Mouse (Mus musculus) midbrain, embryonic 12.5 days (tissue): Measurements from ENCODE around the gene Fgfr2. TPM values are rescaled to one million over a fixed set of nuclear protein-coding genes. Genes with fewer than 3 reads are reported as not detected.
"Not testable (repeated sequence)": the region's sequence is repeated elsewhere in the genome, so short reads cannot be mapped to it uniquely, and the experiment has no call there.

Source experiments
- ATAC-seq: fragments of 200-750 bp; cut with Nextera tagmentation; 2 replicates; pipeline ENCODE4 v1.8.0; 2017; ENCODE audit warnings: low read depth, moderate TSS enrichment, moderate library complexity; ENCODE audit not compliant: low FRiP score
- H3K27ac ChIP-seq: fragments of 300-500 bp; sonication (generic); replicated peaks from 2 replicates; pipeline ENCODE4 v1.5.1; 2016; ENCODE audit warnings: mild to moderate bottlenecking
- H3K27me3 ChIP-seq: fragments of 300-500 bp; sonication (generic); 2 replicates; pipeline ENCODE4 v1.6.1; 2016; ENCODE audit warnings: mild to moderate bottlenecking
- H3K36me3 ChIP-seq: fragments of 300-500 bp; sonication (generic); 2 replicates; pipeline ENCODE4 v1.6.1; 2016
- H3K4me1 ChIP-seq: fragments of 300-500 bp; sonication (generic); 2 replicates; pipeline ENCODE4 v1.6.1; 2016
- H3K4me2 ChIP-seq: fragments of 300-500 bp; sonication (generic); replicated peaks from 2 replicates; pipeline ENCODE4 v1.6.1; 2016; ENCODE audit warnings: mild to moderate bottlenecking, moderate library complexity
- H3K4me3 ChIP-seq: fragments of 300-500 bp; sonication (generic); 2 replicates; pipeline ENCODE4 v1.5.1; 2016; ENCODE audit warnings: mild to moderate bottlenecking
- H3K9ac ChIP-seq: fragments of 300-500 bp; sonication (generic); replicated peaks from 2 replicates; pipeline ENCODE4 v1.6.1; 2016; ENCODE audit warnings: mild to moderate bottlenecking, moderate library complexity
- H3K9me3 ChIP-seq: fragments of 300-500 bp; sonication (generic); 2 replicates; pipeline ENCODE4 v1.6.1; 2016; ENCODE audit warnings: mild to moderate bottlenecking
- WGBS: fragments of 180-500 bp; shearing (Covaris S2); methylation state at CpG from one replicate; pipeline ENCODE4 v1.1.7; 2016; 5-methylcytosine and 5-hydroxymethylcytosine counted together
- polyA plus RNA-seq: library from polyadenylated mRNA; unstranded; fragments of >200 nt; fragmentation: Nextera tagmentation; extraction: Ambion mirVana; gene quantifications from 2 replicates; pipeline ENCODE4 v1.2.1, GENCODE M21; 2016

Gene Fgfr2
- polyA plus RNA-seq, 1 experiment from 2014 or later, result 96.5 TPM

DNA sequence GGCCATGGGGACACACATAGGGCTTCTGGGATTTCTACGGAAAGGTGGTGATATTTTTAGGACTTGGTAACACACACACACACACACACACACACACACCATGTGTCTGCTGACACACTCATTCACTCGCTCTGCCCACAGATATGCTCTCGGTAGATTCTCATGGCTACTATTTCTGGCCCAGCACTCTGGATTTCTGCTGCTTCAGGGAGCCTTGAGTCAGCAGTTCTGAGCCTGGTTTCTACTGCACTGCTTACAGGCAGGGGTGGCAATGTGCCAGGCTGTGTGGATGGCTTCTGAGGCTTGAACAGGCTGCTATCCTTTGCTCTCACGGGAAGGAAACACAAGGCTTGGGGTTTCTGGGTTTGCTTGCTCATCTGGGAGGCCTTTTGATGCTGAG lies 2441.4 kb downstream of the Fgfr2 start:
- Histone ChIP-seq H3K9ac (no peak overlapping the region), H3K27ac (no peak overlapping the region), H3K4me3 (no peak overlapping the region), H3K4me1 (peaks cover 17% of the 10 kb centered on the region), H3K9me3 (no peaks in the 10 kb centered on the region), H3K27me3 (no peaks in the 10 kb centered on the region), H3K36me3 (no peaks in the 10 kb centered on the region), H3K4me2 (no peak overlapping the region)
- WGBS, result 77% methylated on average over 4 of the region's 4 CpGs
- no peak for ATAC-seq

GRCm38 (mm10) chr7:130678414-130678813 lies 2444.7 kb downstream of the Fgfr2 start:
- peaks cover 24% of the 10 kb centered on the region for H3K4me1 ChIP-seq
- no peak overlapping the region for H3K4me2 ChIP-seq
- 92% methylated on average over 6 of the region's 6 CpGs for WGBS
- peaks cover 4% of the 10 kb centered on the region; the same call in 1 of the 2 replicates for H3K36me3 ChIP-seq
- no peaks in the 10 kb centered on the region for H3K27me3 ChIP-seq
- H3K4me3 ChIP-seq, result no peak overlapping the region
- ATAC-seq, result no peak
- no peaks in the 10 kb centered on the region for H3K9me3 ChIP-seq
- no peak overlapping the region for H3K9ac ChIP-seq
- peak overlapping the region; percentile 60 for H3K27ac ChIP-seq

DNA sequence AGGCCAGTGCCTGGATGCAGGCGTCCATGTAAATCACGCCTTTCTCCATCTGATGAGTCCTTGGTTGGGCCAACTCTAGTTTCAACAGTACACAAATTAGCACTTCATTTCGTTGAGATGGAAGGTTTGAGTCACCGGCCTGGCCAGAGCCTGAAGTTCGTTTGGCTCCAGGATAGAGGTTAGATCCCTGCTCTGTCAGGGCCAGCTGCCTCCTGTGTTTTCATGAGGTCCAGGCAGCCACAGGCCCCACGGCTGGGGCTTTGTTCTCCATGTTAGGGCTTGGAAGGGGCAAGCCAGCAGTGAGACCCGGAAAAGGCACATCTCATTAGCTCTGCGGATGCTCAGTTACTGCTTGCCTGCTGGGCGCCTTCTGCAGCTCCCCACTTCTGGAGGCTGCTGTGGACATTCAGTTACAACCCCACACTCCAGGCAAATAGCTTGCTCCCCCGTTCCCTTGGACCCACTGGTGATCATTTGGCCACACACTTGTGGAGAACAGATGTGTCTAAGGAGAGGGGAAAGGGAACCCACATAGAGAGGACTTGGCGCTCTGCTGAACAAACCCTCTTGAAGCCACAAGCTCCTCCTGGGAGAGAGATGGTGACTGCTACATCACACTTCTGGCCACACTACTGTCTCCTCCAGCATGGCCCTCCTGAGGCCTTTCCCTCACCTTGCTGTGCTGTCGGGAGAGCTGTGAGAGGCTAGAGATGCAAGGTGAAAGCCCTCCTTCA lies 2445.4 kb downstream of the Fgfr2 start:
- H3K27ac ChIP-seq, result peak overlapping the region; percentile 60
- H3K36me3 ChIP-seq, result peaks cover 4% of the 10 kb centered on the region; the same call in 1 of the 2 replicates
- H3K27me3 ChIP-seq, result no peaks in the 10 kb centered on the region
- H3K4me2 ChIP-seq, result no peak overlapping the region
- H3K4me3 ChIP-seq, result no peak overlapping the region
- WGBS, result 72% methylated on average over 12 of the region's 12 CpGs
- H3K9me3 ChIP-seq, result no peaks in the 10 kb centered on the region
- peak; percentile 42 for ATAC-seq
- H3K4me1 ChIP-seq, result peaks cover 24% of the 10 kb centered on the region
- H3K9ac ChIP-seq, result no peak overlapping the region

DNA sequence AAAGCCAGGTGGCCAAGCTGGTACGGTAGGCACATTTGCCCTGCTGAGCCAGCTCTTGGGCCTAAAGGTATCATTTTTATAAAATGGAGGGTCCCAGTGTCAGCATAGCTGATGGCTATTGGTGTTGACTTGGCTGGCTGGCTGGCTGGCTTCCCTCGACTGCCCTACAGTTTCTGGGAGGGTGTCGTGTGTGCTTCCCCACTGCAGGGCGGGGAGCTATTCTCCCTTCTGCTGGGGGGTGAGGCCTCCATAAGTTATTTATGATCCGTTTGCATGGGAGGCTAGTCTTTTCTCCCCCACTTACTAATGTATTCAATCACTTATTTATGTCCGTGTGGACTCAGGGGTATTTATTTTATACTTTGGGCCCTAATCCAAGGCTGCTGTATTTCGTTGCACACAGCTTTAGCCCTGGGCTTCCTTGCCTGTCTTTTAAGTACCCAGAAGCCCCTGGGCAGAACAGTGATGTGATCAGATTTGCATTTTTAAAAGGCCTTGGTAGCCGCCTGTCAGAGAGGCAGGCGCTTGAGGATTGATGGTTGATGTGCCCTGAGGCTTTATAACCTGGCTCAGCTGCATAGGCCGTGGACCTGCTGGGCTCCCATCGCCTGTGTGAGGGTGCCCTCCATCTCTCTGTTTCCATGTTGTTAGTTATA lies 2446.1 kb downstream of the Fgfr2 start:
- Histone ChIP-seq H3K9me3 (no peaks in the 10 kb centered on the region), H3K4me2 (no peak overlapping the region), H3K27me3 (no peaks in the 10 kb centered on the region), H3K36me3 (peaks cover 4% of the 10 kb centered on the region; the same call in 1 of the 2 replicates), H3K9ac (no peak overlapping the region), H3K4me3 (no peak overlapping the region), H3K27ac (peak overlapping the region; percentile 60), H3K4me1 (peaks cover 20% of the 10 kb centered on the region)
- ATAC-seq, result peak; percentile 76
- WGBS, result 65% methylated on average over 11 of the region's 11 CpGs

DNA sequence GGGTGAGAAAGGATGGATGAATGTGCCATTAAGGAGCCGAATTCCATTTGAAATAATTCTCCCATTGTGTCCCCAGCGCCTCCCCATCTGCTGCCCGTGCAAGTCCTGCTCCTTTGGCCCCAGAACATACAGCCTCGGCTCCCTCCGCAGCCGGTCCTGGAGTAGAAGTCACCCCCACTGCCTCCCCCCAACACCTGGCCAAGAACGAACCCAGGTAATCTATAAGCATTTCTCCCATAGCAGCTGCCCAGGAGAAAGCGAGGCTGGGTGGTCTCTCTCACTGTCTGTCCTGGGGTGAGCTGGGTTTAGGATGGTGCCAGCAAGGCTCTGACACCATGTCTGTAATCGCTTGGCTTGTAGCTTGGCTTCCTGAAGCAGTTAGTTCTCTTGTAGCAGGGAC lies 2448.6 kb downstream of the Fgfr2 start:
- 71% methylated on average over 9 of the region's 9 CpGs for WGBS
- H3K4me3 ChIP-seq, result no peak overlapping the region
- no peak overlapping the region for H3K4me2 ChIP-seq
- no peak for ATAC-seq
- H3K27ac ChIP-seq, result no peak overlapping the region
- H3K9ac ChIP-seq, result no peak overlapping the region
- no peaks in the 10 kb centered on the region for H3K27me3 ChIP-seq
- no peaks in the 10 kb centered on the region for H3K9me3 ChIP-seq
- peaks cover 35% of the 10 kb centered on the region for H3K4me1 ChIP-seq
- H3K36me3 ChIP-seq, result peaks cover 4% of the 10 kb centered on the region; the same call in 1 of the 2 replicates

DNA sequence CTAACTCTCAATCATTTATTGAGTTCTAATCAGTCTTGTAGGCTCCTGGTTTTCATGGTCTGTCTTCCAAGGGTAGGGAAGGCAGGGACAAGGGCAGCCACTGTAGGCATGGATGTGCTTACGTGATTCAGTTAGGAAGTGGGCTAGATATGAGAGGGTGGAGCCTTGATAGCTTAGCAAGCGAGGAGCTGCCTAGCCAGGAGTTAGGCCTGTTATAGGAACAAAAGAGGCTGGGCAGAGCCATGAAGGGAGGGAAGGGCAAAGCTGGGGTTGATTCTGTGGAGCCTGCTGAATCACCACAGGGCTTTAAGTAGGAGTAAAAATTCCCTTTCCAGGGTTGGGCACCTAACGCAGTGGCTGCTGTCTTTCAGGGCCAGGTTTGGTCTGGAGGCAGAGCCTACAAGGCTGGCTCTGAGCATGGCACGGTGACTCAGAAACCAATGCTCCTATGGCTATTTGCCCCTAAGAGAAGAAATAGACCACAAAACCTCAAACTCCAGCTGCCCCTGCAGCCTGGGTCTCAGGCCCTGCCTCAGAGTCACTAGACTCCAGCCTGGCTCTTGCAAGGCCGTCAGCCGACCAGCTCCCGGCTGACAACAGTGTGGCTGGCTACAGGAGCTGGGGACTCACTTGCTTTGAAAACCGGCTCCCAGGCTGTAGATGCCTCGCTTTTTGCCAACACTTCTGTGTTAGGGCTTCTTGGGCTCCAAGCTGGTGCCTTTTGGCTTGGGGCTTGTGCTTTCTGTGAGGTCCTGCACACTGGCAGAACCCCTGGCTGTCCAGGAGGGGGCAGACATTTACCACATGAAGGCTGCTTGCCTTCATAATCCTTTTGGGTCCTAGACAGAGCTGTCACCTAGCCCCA lies 2449.7 kb downstream of the Fgfr2 start:
- H3K4me1 ChIP-seq, result peaks cover 46% of the 10 kb centered on the region

GRCm38 (mm10) chr7:130671301-130671700 lies 2451.8 kb downstream of the Fgfr2 start:
- no peak overlapping the region; the same call in 1 of the 2 replicates for H3K27ac ChIP-seq
- no peak for ATAC-seq
- WGBS, result 71% methylated on average over 6 of the region's 6 CpGs
- peaks cover 4% of the 10 kb centered on the region; the same call in 1 of the 2 replicates for H3K36me3 ChIP-seq
- H3K4me1 ChIP-seq, result peaks cover 36% of the 10 kb centered on the region
- H3K9ac ChIP-seq, result no peak overlapping the region
- H3K9me3 ChIP-seq, result no peaks in the 10 kb centered on the region
- H3K4me2 ChIP-seq, result no peak overlapping the region
- H3K4me3 ChIP-seq, result no peak overlapping the region
- H3K27me3 ChIP-seq, result no peaks in the 10 kb centered on the region

More for the DNA sequence above, 2449.7 kb downstream of the Fgfr2 start:
- no peak overlapping the region for H3K9ac ChIP-seq
- no peaks in the 10 kb centered on the region for H3K27me3 ChIP-seq
- peaks cover 4% of the 10 kb centered on the region; the same call in 1 of the 2 replicates for H3K36me3 ChIP-seq
- 63% methylated on average over 9 of the region's 9 CpGs for WGBS
- ATAC-seq, result peak; percentile 36; the same call in 1 of the 2 replicates
- peak overlapping the region; percentile 7; the same call in 1 of the 2 replicates for H3K27ac ChIP-seq
- no peaks in the 10 kb centered on the region for H3K9me3 ChIP-seq
- H3K4me2 ChIP-seq, result no peak overlapping the region
- H3K4me3 ChIP-seq, result no peak overlapping the region

DNA sequence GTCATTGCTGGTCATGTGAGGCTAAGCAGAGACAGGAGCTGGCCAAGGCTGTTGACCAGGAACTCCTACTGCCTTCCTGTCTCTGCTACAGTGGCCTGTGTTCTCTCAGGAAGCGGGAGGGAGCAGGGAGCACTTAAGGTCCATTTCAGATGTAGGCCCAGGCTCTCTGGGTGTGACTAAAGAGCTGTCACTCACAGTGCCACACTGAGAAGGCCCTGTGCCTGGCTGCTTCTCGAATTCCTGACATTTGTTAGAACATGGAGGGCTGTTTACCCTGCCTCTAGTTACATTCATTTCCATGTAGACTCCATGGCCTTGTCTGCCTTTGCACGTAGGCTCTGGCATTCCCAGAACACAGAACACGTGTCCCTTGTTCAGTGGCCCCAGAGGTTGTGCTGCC lies 2452.8 kb downstream of the Fgfr2 start:
- WGBS, result 72% methylated on average over 4 of the region's 4 CpGs

GRCm38 (mm10) chr7:130669370-130669881 lies 2453.7 kb downstream of the Fgfr2 start:
- WGBS, result 64% methylated on average over 8 of the region's 8 CpGs
- Histone ChIP-seq H3K36me3 (0 out of 2 replicates have a peak, but pooled peaks cover 3% of the 10 kb centered on the region), H3K27ac (peak overlapping the region; percentile 84), H3K9me3 (0 out of 2 replicates have a peak, but pooled peaks cover 7% of the 10 kb centered on the region), H3K4me1 (peaks cover 33% of the 10 kb centered on the region), H3K4me3 (no peak overlapping the region), H3K4me2 (no peak overlapping the region), H3K27me3 (no peaks in the 10 kb centered on the region), H3K9ac (no peak overlapping the region)
- ATAC-seq, result peak; percentile 41; the same call in 1 of the 2 replicates

More for the DNA sequence above, 2452.8 kb downstream of the Fgfr2 start:
- peak overlapping the region; percentile 44; the same call in 1 of the 2 replicates for H3K27ac ChIP-seq
- H3K4me1 ChIP-seq, result peaks cover 36% of the 10 kb centered on the region
- H3K9ac ChIP-seq, result no peak overlapping the region
- no peaks in the 10 kb centered on the region for H3K9me3 ChIP-seq
- ATAC-seq, result no peak
- H3K36me3 ChIP-seq, result peaks cover 2% of the 10 kb centered on the region; the same call in 1 of the 2 replicates
- no peak overlapping the region for H3K4me3 ChIP-seq
- H3K4me2 ChIP-seq, result no peak overlapping the region
- no peaks in the 10 kb centered on the region for H3K27me3 ChIP-seq

- Histone ChIP-seq H3K4me2 (no peak overlapping the region), H3K36me3 (peaks cover 8% of the 10 kb centered on the region; the same call in 1 of the 2 replicates), H3K9me3 (0 out of 2 replicates have a peak, but pooled peaks cover 8% of the 10 kb centered on the region), H3K4me1 (peaks cover 30% of the 10 kb centered on the region), H3K27me3 (no peaks in the 10 kb centered on the region), H3K4me3 (no peak overlapping the region), H3K9ac (no peak overlapping the region), H3K27ac (peak overlapping the region; percentile 84)
- ATAC-seq, result peak; percentile 50; the same call in 1 of the 2 replicates
- 69% methylated on average over 7 of the region's 7 CpGs for WGBS
Observed at GRCm38 (mm10) chr7:130668729-130669281, 2454.3 kb downstream of the Fgfr2 start.

DNA sequence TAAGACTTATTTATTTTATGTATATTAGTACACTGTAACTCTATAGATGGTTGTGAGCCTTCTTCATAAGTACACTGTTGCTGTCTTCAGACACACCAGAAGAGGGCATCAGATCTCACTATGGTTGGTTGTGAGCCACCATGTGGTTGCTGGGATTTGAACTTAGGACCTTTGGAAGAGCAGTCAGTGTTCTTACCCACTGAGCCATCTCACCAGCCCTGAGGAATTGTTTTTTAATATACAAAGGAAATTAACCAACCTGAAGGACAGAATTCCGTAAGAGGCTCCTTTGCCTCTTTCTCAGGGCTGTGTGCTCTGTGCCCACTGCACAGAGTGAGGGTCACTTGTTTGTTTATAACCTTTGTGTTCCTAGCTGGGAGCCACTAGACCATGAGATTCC lies 2455.1 kb downstream of the Fgfr2 start:
- H3K27ac ChIP-seq, result 0 out of 2 replicates have a peak overlapping the region, but pooled peaks have one; percentile 84
- H3K36me3 ChIP-seq, result peaks cover 15% of the 10 kb centered on the region
- 56% methylated on average over 1 of the region's 1 CpGs for WGBS
- H3K4me2 ChIP-seq, H3K4me3 ChIP-seq, H3K9me3 ChIP-seq, ATAC-seq, H3K27me3 ChIP-seq, H3K9ac ChIP-seq: not testable (repeated sequence)
- H3K4me1 ChIP-seq, result peaks cover 30% of the 10 kb centered on the region
